Mouse (Mus musculus) bone marrow, adult 2 months (tissue): ENCODE results near the gene Rpl23.

ENCODE experiments used
- CTCF ChIP-seq: fragments of 200-500 bp; IDR thresholded peaks from 2 replicates; pipeline ENCODE4 v1.5.1; 2011; ENCODE audit warnings: low read length, control low read depth; ENCODE audit not compliant: control insufficient read depth, insufficient read depth
- POLR2A ChIP-seq: fragments of 200-500 bp; IDR thresholded peaks from 2 replicates; pipeline ENCODE4 v1.6.1; 2011; ENCODE audit warnings: low read depth, mild to moderate bottlenecking, control low read depth, low read length, borderline replicate concordance; ENCODE audit not compliant: control insufficient read depth

DNA sequence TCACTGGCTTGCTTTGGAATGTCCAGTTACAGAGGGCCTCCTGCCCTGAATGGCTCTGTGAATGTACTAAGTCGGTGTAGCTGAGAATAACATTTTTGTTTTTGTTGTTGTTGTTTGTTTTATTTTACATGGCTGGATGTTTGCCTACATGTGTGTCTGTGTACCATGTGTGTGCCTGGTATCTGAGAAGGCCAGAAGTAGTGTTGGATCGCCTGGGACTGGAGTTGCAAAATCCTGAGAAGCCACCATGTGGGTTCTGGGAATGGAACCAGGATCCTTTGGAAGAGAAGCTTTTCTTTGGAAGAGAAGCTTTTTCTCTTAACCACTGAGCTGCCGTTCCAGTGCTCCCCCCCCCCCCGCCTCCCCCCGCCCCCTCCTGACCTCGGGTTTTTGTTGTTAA is 20.3 kb upstream of the Rpl23 start:
- no peak for TF ChIP-seq CTCF
- no peak for TF ChIP-seq POLR2A
